Mouse (Mus musculus) midbrain, embryonic 10.5 days (tissue): ENCODE results near the gene Sema6d. TPM values are rescaled to one million over a fixed set of nuclear protein-coding genes. Genes with fewer than 3 reads are reported as not detected.

Experiments used
- DNase-seq: peaks from one replicate; pipeline ENCODE4 v3.0.0-alpha.2; 2017; ENCODE audit warnings: low spot score
- H3K27ac ChIP-seq: fragments of 300-500 bp; sonication (generic); replicated peaks from 2 replicates; pipeline ENCODE4 v1.5.1; 2016; ENCODE audit warnings: mild to moderate bottlenecking
- H3K27me3 ChIP-seq: fragments of 300-500 bp; sonication (generic); 2 replicates; pipeline ENCODE4 v1.6.1; 2016; ENCODE audit warnings: low read depth, mild to moderate bottlenecking; ENCODE audit not compliant: poor library complexity, severe bottlenecking
- H3K36me3 ChIP-seq: fragments of 300-500 bp; sonication (generic); 2 replicates; pipeline ENCODE4 v1.6.1; 2016; ENCODE audit warnings: mild to moderate bottlenecking, moderate library complexity
- H3K4me1 ChIP-seq: fragments of 300-500 bp; sonication (generic); 2 replicates; pipeline ENCODE4 v1.6.1; 2016
- H3K4me3 ChIP-seq: fragments of 300-500 bp; sonication (generic); 2 replicates; pipeline ENCODE4 v1.5.1; 2016; ENCODE audit warnings: mild to moderate bottlenecking, moderate library complexity
- H3K9me3 ChIP-seq: fragments of 300-500 bp; sonication (generic); replicated peaks from 2 replicates; pipeline ENCODE4 v1.6.1; 2016; ENCODE audit warnings: mild to moderate bottlenecking
- WGBS: fragments of 180-500 bp; shearing (Covaris S2); methylation state at CpG from one replicate; pipeline ENCODE4 v1.1.7; 2016; 5-methylcytosine and 5-hydroxymethylcytosine counted together
- polyA plus RNA-seq: library from polyadenylated mRNA; unstranded; fragments of >200 nt; fragmentation: Nextera tagmentation; extraction: Ambion mirVana; gene quantifications from 2 replicates; pipeline ENCODE4 v1.2.1, GENCODE M21; 2016

The Sema6d gene
- polyA plus RNA-seq, 1 experiment from 2014 or later, result 7.7 TPM

DNA sequence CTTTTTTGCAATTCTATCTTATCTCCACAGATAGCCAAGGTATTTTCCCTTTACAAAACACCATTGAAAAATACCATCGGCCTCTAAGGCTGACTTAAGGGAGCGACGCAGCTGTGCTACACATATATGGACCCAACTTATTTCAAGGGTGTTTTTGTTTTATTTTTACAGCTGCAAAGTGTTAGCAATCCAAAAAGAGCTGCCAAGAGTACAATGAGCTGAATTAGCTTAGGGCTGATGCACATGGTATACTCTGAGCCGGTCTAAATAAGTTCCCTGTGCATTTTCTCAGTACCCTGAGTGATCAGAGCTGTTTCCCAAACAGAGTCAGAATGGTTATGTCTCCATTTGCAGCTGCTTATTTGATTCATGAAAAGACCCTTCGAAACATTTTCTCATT, 340.0 kb downstream of the Sema6d start:
- Histone ChIP-seq H3K4me3 (no peak overlapping the region), H3K36me3 (no peaks in the 10 kb centered on the region), H3K27ac (no peak overlapping the region), H3K9me3 (no peaks in the 10 kb centered on the region), H3K27me3 (no peaks in the 10 kb centered on the region), H3K4me1 (no peaks in the 10 kb centered on the region)
- 85% methylated on average over 5 of the region's 5 CpGs for WGBS
- DNase-seq, result no peak

GRCm38 (mm10) chr2:124430708-124431107, 340.9 kb downstream of the Sema6d start:
- H3K27me3 ChIP-seq, result no peaks in the 10 kb centered on the region
- no peak overlapping the region for H3K27ac ChIP-seq
- no peak overlapping the region for H3K4me3 ChIP-seq
- DNase-seq, result no peak
- WGBS, result 93% methylated on average over 3 of the region's 3 CpGs
- H3K4me1 ChIP-seq, result no peaks in the 10 kb centered on the region
- H3K9me3 ChIP-seq, result no peaks in the 10 kb centered on the region
- H3K36me3 ChIP-seq, result no peaks in the 10 kb centered on the region

GRCm38 (mm10) chr2:124435382-124436002, 345.7 kb downstream of the Sema6d start:
- Histone ChIP-seq H3K27me3 (no peaks in the 10 kb centered on the region), H3K4me3 (no peak overlapping the region), H3K27ac (no peak overlapping the region), H3K4me1 (no peaks in the 10 kb centered on the region), H3K9me3 (no peaks in the 10 kb centered on the region), H3K36me3 (no peaks in the 10 kb centered on the region)
- DNase-seq, result no peak
- 87% methylated on average over 12 of the region's 12 CpGs for WGBS

DNA sequence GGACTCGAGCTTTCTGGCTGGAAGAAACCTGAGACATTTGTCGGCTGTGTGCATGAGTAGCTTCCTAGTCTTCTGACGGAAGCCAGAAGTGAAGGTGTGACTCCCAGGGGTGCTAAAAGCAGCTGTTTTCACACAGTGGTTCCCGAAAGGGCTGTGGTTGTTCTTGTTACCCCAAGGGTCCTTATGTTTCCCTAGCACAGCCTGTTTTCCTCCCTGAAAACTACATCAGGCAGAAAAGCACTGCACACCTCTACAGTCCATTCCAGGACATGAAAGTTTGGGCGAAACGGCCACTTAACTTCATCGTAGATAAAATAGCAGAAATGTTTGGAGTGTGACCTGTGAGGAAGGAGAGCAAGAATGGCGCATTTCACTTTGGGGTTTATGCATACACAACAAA, 346.9 kb downstream of the Sema6d start:
- Histone ChIP-seq H3K9me3 (no peaks in the 10 kb centered on the region), H3K36me3 (no peaks in the 10 kb centered on the region)
- 86% methylated on average over 8 of the region's 8 CpGs for WGBS

DNA sequence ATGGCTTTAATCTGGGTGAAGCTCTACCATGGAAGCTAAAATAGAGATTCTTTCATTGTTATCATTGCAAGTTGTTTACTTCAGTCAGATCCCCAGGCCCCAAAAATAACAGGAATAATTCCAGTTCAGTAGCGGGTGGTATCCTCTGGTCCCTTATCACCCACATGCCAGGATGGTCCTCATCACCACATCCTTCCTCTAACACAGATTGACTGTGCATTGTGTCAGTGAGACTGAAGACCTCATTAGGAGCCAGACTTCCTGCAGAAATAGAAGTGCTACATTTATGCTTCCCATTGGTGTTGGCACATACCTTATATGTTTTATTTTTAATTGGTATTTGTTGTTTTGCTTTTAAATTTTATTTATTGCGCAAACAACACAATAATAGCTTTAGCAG, 354.4 kb downstream of the Sema6d start:
- H3K36me3 ChIP-seq, result no peaks in the 10 kb centered on the region
- WGBS, result 90% methylated on average over 2 of the region's 2 CpGs
- DNase-seq, result no peak
- H3K27me3 ChIP-seq, result no peaks in the 10 kb centered on the region; the same call in 1 of the 2 replicates
- H3K4me3 ChIP-seq, result no peak overlapping the region
- H3K27ac ChIP-seq, result no peak overlapping the region
- H3K4me1 ChIP-seq, result no peaks in the 10 kb centered on the region
- H3K9me3 ChIP-seq, result no peaks in the 10 kb centered on the region

More for the DNA sequence above, 346.9 kb downstream of the Sema6d start:
- no peaks in the 10 kb centered on the region for H3K4me1 ChIP-seq
- no peak for DNase-seq
- H3K27me3 ChIP-seq, result no peaks in the 10 kb centered on the region
- H3K4me3 ChIP-seq, result no peak overlapping the region
- no peak overlapping the region for H3K27ac ChIP-seq

DNA sequence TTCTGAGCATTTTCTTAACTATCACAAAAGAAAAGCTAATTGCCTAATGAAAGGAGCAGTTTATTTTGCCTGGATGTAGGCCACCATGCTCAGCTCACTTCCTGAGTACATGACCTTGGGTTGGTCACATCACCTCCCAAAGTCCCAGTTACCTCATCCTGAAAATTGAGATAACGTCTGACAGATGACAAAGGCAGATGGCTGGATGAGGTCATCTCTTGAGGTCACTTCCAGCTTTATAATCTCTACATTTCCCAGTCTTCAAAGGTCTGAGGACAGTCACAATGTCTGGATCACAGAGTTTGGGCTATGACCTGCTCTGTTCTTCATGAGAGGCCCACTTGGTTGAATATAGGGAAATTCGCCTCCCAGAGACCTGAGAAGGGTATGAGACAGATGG, 366.1 kb downstream of the Sema6d start:
- Histone ChIP-seq H3K27me3 (no peaks in the 10 kb centered on the region; the same call in 1 of the 2 replicates), H3K36me3 (no peaks in the 10 kb centered on the region), H3K4me1 (no peaks in the 10 kb centered on the region), H3K4me3 (no peak overlapping the region), H3K9me3 (no peaks in the 10 kb centered on the region), H3K27ac (no peak overlapping the region)
- no peak for DNase-seq
- 85% methylated on average over 2 of the region's 2 CpGs for WGBS

DNA sequence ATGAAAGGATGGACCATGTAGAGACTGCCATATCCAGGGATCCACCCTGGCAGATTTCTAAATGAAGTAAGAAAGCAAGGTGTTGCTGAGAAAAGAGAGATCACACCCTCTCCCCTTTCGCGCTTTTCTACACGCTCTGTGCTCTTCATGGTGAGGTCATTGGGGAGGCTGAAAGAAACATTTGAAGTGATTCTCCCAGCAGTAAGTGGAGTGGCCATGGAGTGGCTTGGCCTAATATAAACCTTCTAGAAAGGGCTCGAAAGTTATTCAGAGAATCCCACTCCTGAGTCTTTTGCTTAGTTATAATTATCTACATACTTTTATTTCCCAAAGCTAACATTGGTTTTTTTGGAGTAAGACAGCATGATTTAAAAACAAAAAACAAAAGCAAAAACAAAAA, 367.2 kb downstream of the Sema6d start:
- no peak overlapping the region for H3K4me3 ChIP-seq
- no peak overlapping the region for H3K27ac ChIP-seq
- H3K27me3 ChIP-seq, result no peaks in the 10 kb centered on the region; the same call in 1 of the 2 replicates
- WGBS, result 90% methylated on average over 4 of the region's 4 CpGs
- no peaks in the 10 kb centered on the region for H3K4me1 ChIP-seq
- no peaks in the 10 kb centered on the region for H3K36me3 ChIP-seq
- no peaks in the 10 kb centered on the region for H3K9me3 ChIP-seq
- DNase-seq, result no peak

GRCm38 (mm10) chr2:124458028-124458427, 368.3 kb downstream of the Sema6d start:
- no peak overlapping the region for H3K4me3 ChIP-seq
- H3K27me3 ChIP-seq, result no peaks in the 10 kb centered on the region; the same call in 1 of the 2 replicates
- no peaks in the 10 kb centered on the region for H3K36me3 ChIP-seq
- 79% methylated on average over 2 of the region's 2 CpGs for WGBS
- no peaks in the 10 kb centered on the region for H3K4me1 ChIP-seq
- no peaks in the 10 kb centered on the region for H3K9me3 ChIP-seq
- no peak overlapping the region for H3K27ac ChIP-seq
- DNase-seq, result no peak

DNA sequence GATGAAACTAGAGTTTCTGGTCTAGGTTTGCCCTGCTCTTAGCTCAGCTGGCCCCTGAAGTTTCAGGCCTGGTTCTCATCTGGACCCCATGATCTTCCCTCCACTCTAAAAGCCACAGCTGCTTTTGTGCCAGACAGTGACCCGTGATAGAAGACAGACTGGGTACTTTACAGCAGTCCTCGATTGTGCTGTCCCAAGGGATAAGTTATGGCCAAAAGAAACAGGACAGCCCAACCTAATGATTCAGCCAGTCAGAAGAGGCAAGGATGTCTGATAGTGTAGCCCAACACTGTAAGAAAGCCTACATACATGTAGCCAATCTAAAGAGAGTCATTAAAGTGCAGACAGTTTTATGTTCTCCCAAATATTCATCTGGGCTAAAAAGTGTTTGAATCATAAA, 371.2 kb downstream of the Sema6d start:
- no peaks in the 10 kb centered on the region for H3K36me3 ChIP-seq
- H3K4me1 ChIP-seq, result 0 out of 2 replicates have a peak, but pooled peaks cover 4% of the 10 kb centered on the region
- no peak overlapping the region for H3K4me3 ChIP-seq
- no peaks in the 10 kb centered on the region for H3K9me3 ChIP-seq
- H3K27me3 ChIP-seq, result peaks cover 22% of the 10 kb centered on the region
- no peak overlapping the region for H3K27ac ChIP-seq
- DNase-seq, result no peak
- 76% methylated on average over 2 of the region's 2 CpGs for WGBS

- Histone ChIP-seq H3K4me1 (0 out of 2 replicates have a peak, but pooled peaks cover 4% of the 10 kb centered on the region), H3K9me3 (no peaks in the 10 kb centered on the region), H3K27me3 (peaks cover 27% of the 10 kb centered on the region), H3K27ac (no peak overlapping the region), H3K4me3 (no peak overlapping the region), H3K36me3 (no peaks in the 10 kb centered on the region)
- 77% methylated on average over 3 of the region's 3 CpGs for WGBS
- no peak for DNase-seq
Measured at GRCm38 (mm10) chr2:124461378-124461851, 371.6 kb downstream of the Sema6d start.

DNA sequence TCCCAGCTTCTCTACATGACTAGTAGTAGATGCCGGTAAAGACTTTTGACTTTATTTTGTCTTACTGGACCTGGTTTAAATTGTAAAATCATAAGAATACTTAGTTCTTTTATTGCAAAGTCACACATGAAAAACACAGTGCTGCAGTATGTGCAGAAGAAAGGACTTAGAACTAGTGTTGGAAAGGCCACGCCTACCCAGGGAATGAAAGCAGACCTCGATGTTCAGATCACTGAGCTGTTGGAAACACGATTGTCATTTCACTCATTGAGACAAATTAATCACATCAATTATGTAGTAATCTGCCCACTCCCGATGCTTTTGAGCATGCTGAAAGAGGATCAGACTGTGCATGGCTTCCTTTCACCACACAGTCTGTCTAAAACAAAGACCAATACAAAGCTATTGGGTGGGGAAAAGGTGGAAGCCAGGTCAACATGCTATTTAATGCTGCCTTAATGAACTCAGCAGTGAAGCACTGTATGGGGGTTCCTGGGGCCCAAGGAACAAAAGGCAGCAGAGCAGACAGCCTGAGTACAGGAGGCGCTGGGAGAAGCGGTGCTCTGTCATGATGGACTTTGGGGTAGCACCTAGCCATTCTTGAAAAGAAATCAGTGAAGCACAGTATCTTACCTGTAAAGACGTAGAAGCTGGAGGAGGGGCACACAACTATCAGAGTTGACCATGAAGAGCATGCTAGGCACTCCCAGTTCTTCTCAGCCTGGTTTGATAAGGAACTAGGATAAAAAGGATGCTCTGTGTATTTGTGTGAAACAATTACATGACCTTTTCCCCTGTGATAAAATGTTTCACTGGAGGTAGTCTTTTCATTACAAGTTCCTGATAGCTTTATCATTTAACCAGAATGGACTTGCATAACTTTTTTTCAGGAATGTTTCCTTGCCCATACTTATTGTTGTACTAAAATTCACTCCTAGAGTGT, 375.5 kb downstream of the Sema6d start:
- Histone ChIP-seq H3K9me3 (no peaks in the 10 kb centered on the region), H3K27ac (no peak overlapping the region), H3K4me3 (no peak overlapping the region), H3K4me1 (0 out of 2 replicates have a peak, but pooled peaks cover 7% of the 10 kb centered on the region), H3K27me3 (peaks cover 62% of the 10 kb centered on the region), H3K36me3 (no peaks in the 10 kb centered on the region)
- 75% methylated on average over 8 of the region's 8 CpGs for WGBS
- DNase-seq, result no peak

- Histone ChIP-seq H3K4me3 (no peak overlapping the region), H3K36me3 (no peaks in the 10 kb centered on the region), H3K27ac (no peak overlapping the region), H3K27me3 (peaks cover 78% of the 10 kb centered on the region), H3K4me1 (peaks cover 24% of the 10 kb centered on the region), H3K9me3 (no peaks in the 10 kb centered on the region)
- WGBS, result 87% methylated on average over 1 of the region's 1 CpGs
- DNase-seq, result no peak
Measured at GRCm38 (mm10) chr2:124467429-124467828, 377.7 kb downstream of the Sema6d start.
